Mouse (Mus musculus) retina, postnatal 1 day (tissue): ENCODE data around the gene Nek7.

Source experiments
- DNase-seq: peaks from one replicate; pipeline ENCODE4 v3.0.0-alpha.2; 2012

Nek7 gene

GRCm38 (mm10) chr1:138507446-138508043, 112.4 kb downstream of the Nek7 start:
- no peak for DNase-seq

- DNase-seq = peak; percentile 57
Observed at GRCm38 (mm10) chr1:138507014-138507413, 112.9 kb downstream of the Nek7 start.

- no peak for DNase-seq
Observed at GRCm38 (mm10) chr1:138504228-138504627, 115.7 kb downstream of the Nek7 start.

- no peak for DNase-seq
Observed at GRCm38 (mm10) chr1:138500691-138501090, 119.2 kb downstream of the Nek7 start.

- DNase-seq = peak; percentile 81
Observed at GRCm38 (mm10) chr1:138500155-138500554, 119.8 kb downstream of the Nek7 start.

GRCm38 (mm10) chr1:138499461-138499860, 120.5 kb downstream of the Nek7 start:
- peak; percentile 61 for DNase-seq

- peak; percentile 24 for DNase-seq
Observed at GRCm38 (mm10) chr1:138491382-138492097, 128.4 kb downstream of the Nek7 start.

GRCm38 (mm10) chr1:138487569-138487968, 132.4 kb downstream of the Nek7 start:
- DNase-seq = peak; percentile 21

- no peak for DNase-seq
Observed at GRCm38 (mm10) chr1:138480694-138481093, 139.2 kb downstream of the Nek7 start.

GRCm38 (mm10) chr1:138465352-138465751, 154.6 kb downstream of the Nek7 start:
- DNase-seq = no peak

- no peak for DNase-seq
Observed at GRCm38 (mm10) chr1:138461425-138461824, 158.5 kb downstream of the Nek7 start.

- DNase-seq = no peak
Observed at GRCm38 (mm10) chr1:138449476-138449851, 170.5 kb downstream of the Nek7 start.

- peak; percentile 17 for DNase-seq
Observed at GRCm38 (mm10) chr1:138448635-138449475, 171.1 kb downstream of the Nek7 start.

- DNase-seq = no peak
Observed at GRCm38 (mm10) chr1:138446846-138447245, 173.1 kb downstream of the Nek7 start.
